Mouse (Mus musculus) forebrain, embryonic 11.5 days (tissue): ENCODE data around the gene Ugt2a3. TPM values are rescaled to one million over a fixed set of nuclear protein-coding genes. Genes with fewer than 3 reads are reported as not detected.
"Not testable (repeated sequence)": the region's sequence is repeated elsewhere in the genome, so short reads cannot be mapped to it uniquely, and the experiment has no call there.

ENCODE experiments used
- ATAC-seq: fragments of 200-750 bp; cut with Nextera tagmentation; replicated peaks from 2 replicates; pipeline ENCODE4 v1.8.0; 2017; ENCODE audit warnings: moderate TSS enrichment; ENCODE audit not compliant: low FRiP score
- DNase-seq: peaks from one replicate; pipeline ENCODE4 v3.0.0-alpha.2; 2017; ENCODE audit warnings: low spot score
- H3K27ac ChIP-seq: fragments of 300-500 bp; sonication (generic); 2 replicates; pipeline ENCODE4 v1.5.1; 2014; ENCODE audit warnings: low read depth, low read length
- H3K27me3 ChIP-seq: fragments of 300-500 bp; sonication (generic); 2 replicates; pipeline ENCODE4 v1.6.1; 2014; ENCODE audit warnings: mild to moderate bottlenecking, low read length, mixed read lengths; ENCODE audit not compliant: control insufficient read depth, insufficient read depth
- H3K36me3 ChIP-seq: fragments of 300-500 bp; sonication (generic); 2 replicates; pipeline ENCODE4 v1.6.1; 2014; ENCODE audit warnings: mild to moderate bottlenecking, low read length, moderate library complexity, mixed read lengths; ENCODE audit not compliant: control insufficient read depth, insufficient read depth
- H3K4me1 ChIP-seq: fragments of 300-500 bp; sonication (generic); replicated peaks from 2 replicates; pipeline ENCODE4 v1.6.1; 2014; ENCODE audit warnings: low read length, mixed read lengths; ENCODE audit not compliant: control insufficient read depth, insufficient read depth
- H3K4me2 ChIP-seq: fragments of 300-500 bp; sonication (generic); 2 replicates; pipeline ENCODE4 v1.6.1; 2014; ENCODE audit warnings: low read depth, mild to moderate bottlenecking, low read length, moderate library complexity, mixed read lengths; ENCODE audit not compliant: severe bottlenecking
- H3K4me3 ChIP-seq: fragments of 300-500 bp; sonication (generic); 2 replicates; pipeline ENCODE4 v1.5.1; 2014; ENCODE audit warnings: low read depth, low read length
- H3K9ac ChIP-seq: fragments of 300-500 bp; sonication (generic); 2 replicates; pipeline ENCODE4 v1.6.1; 2014; ENCODE audit warnings: low read length
- H3K9me3 ChIP-seq: fragments of 300-500 bp; sonication (generic); 2 replicates; pipeline ENCODE4 v1.6.1; 2016; ENCODE audit warnings: low read length, mixed read lengths; ENCODE audit not compliant: control insufficient read depth
- WGBS: fragments of 180-500 bp; shearing (Covaris S2); extraction: QIAGEN DNeasy Blood & Tissue Kit; methylation state at CpG from one replicate; pipeline ENCODE4 v1.1.7; 2014; 5-methylcytosine and 5-hydroxymethylcytosine counted together
- polyA plus RNA-seq: library from polyadenylated mRNA; unstranded; fragments of >200 nt; fragmentation: Nextera tagmentation; extraction: Ambion mirVana; gene quantifications from 2 replicates; pipeline ENCODE4 v1.2.1, GENCODE M21; 2014

Gene Ugt2a3
- polyA plus RNA-seq, 1 experiment from 2014 or later = not detected

DNA sequence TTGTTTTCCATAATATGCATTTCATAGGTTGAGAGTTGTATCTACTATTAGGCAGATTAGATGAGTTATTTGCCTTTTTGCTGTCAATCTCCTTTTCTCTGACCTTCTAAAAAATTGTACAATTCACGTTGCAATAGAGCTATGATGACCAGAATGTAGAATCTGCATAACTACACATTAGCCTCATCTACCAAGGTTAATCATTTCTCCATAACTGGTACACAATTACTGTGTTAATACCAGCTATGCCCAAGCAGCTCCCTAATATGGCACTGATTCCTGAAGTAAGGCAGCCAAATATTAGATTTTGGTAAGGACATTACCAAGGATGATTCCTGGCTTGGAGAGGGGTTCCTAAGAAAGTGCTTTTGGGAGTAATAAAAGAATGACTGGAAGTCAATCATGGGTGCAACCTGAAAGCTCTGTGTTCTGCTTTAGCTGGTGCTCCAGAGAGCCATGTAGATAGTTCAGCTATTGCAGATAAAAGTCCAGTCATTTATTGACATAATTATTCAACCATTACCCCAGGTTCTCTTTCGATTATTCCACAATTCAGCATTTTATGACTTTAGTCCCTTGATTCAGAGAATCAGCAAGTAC, 10.6 kb upstream of the Ugt2a3 start:
- 76% methylated on average over 2 of the region's 2 CpGs for WGBS
- not testable (repeated sequence) for H3K9me3 ChIP-seq, H3K4me1 ChIP-seq, ATAC-seq, H3K27ac ChIP-seq, H3K4me3 ChIP-seq, H3K9ac ChIP-seq, H3K4me2 ChIP-seq, DNase-seq, H3K27me3 ChIP-seq, H3K36me3 ChIP-seq

- no peak overlapping the region for H3K27ac ChIP-seq
Observed at GRCm38 (mm10) chr5:87340461-87340860, 3.5 kb upstream of the Ugt2a3 start.

GRCm38 (mm10) chr5:87335199-87335598, 1.8 kb downstream of the Ugt2a3 start:
- Histone ChIP-seq H3K4me2 (no peak overlapping the region), H3K9ac (no peak overlapping the region), H3K9me3 (no peaks in the 10 kb centered on the region), H3K27me3 (no peaks in the 10 kb centered on the region), H3K27ac (no peak overlapping the region), H3K4me3 (no peak overlapping the region), H3K36me3 (no peaks in the 10 kb centered on the region), H3K4me1 (no peaks in the 10 kb centered on the region)
- 85% methylated on average over 1 of the region's 1 CpGs for WGBS
- ATAC-seq (no peak), DNase-seq (no peak)

More at GRCm38 (mm10) chr5:87340461-87340860, 3.5 kb upstream of the Ugt2a3 start:
- Histone ChIP-seq H3K4me2 (no peak overlapping the region), H3K4me1 (no peaks in the 10 kb centered on the region), H3K27me3 (no peaks in the 10 kb centered on the region), H3K36me3 (no peaks in the 10 kb centered on the region), H3K9ac (no peak overlapping the region), H3K4me3 (no peak overlapping the region), H3K9me3 (no peaks in the 10 kb centered on the region)
- ATAC-seq = no peak
- DNase-seq = no peak
- 90% methylated on average over 5 of the region's 5 CpGs for WGBS

DNA sequence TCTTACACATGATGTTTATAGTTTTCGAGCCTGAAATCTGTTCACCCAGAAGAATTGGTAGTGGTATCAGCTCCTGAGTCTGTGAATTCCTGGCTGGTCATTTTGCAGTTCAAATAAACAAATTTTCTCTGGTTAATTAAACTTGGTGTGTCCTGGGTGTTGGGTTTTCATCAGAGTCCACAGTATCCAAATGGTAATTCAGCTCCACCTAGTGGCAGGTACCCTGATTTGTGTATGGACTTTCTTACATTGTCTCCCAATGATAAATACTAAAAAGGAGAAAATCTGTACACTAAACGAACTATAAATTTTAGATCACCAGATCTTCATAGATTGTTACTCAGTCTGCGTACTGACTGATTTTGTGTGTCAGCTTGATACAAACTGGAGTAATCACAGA, 3.4 kb downstream of the Ugt2a3 start:
- H3K4me1 ChIP-seq = no peaks in the 10 kb centered on the region
- no peak overlapping the region for H3K4me2 ChIP-seq
- no peak overlapping the region for H3K9ac ChIP-seq
- WGBS = 57% methylated on average over 3 of the region's 3 CpGs
- ATAC-seq (no peak), DNase-seq (no peak)
- no peak overlapping the region for H3K4me3 ChIP-seq
- H3K27ac ChIP-seq = no peak overlapping the region
- no peaks in the 10 kb centered on the region for H3K36me3 ChIP-seq
- no peaks in the 10 kb centered on the region for H3K27me3 ChIP-seq
- no peaks in the 10 kb centered on the region for H3K9me3 ChIP-seq

DNA sequence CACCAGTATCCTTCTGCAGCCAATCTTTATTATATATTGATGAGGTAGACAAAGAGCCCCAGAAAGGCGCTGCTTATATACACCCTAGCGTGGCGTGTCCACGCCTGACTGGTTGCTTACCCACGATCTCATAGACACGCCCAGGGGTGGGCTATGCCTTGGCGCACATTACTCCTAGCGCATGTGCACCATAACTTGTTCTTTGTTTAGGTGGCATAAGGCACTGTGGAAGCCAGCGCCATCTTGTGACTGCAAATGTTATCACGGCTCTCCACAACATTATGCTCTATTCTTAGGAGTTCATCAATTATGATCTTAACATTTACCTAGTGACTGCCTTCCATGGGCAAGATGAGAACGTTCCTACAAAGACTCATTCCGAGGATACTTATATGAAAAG, 25.6 kb downstream of the Ugt2a3 start:
- ATAC-seq = no peak
- no peaks in the 10 kb centered on the region for H3K4me1 ChIP-seq
- H3K4me3 ChIP-seq = no peak overlapping the region
- no peak overlapping the region for H3K4me2 ChIP-seq
- no peak overlapping the region for H3K27ac ChIP-seq
- H3K27me3 ChIP-seq = no peaks in the 10 kb centered on the region
- H3K36me3 ChIP-seq = no peaks in the 10 kb centered on the region
- H3K9ac ChIP-seq = no peak overlapping the region
- no peaks in the 10 kb centered on the region; the same call in 1 of the 2 replicates for H3K9me3 ChIP-seq
- WGBS = 94% methylated on average over 12 of the region's 12 CpGs
- DNase-seq = no peak

DNA sequence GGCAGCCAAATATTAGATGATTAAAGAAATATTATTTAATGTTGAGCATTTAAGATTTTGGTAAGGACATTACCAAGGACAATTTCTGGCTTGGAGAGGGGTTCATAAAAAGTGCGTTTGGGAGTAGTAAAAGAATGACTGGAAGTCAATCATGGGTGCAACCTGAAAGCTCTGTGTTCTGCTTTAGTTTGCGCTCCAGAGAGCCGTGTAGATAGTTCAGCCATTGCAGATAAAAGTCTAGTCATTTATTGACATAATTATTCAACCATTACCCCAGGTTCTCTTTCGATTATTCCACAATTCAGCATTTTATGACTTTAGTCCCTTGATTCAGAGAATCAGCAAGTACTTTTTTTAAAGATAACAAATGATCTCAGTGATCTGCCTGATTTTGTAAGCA, 50.8 kb downstream of the Ugt2a3 start:
- not testable (repeated sequence) for ATAC-seq
- WGBS = 91% methylated on average over 4 of the region's 4 CpGs

DNA sequence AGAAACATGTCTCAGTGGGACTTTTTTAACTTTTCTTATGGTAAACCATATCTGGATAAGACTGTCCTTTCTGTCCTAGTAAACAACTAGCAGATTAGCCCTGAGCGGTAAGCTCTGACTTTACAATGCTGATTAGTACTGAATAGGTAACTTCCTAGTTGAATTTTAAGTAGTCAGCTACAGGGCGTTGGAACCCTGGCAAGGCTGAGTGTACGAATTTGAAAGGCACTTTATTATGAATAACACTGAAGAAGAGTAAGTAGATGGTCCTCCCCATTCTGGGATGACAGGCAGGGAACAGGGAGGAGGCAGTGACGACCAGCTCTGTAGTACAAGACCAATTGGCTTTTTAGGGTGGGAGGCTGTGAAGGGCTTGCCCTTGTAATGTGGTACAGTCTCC, 61.0 kb downstream of the Ugt2a3 start:
- H3K4me2 ChIP-seq = not testable (repeated sequence)
- WGBS = 85% methylated on average over 4 of the region's 4 CpGs

More for the DNA sequence above, 50.8 kb downstream of the Ugt2a3 start:
- H3K4me3 ChIP-seq, DNase-seq, H3K27me3 ChIP-seq, H3K4me2 ChIP-seq, H3K9ac ChIP-seq, H3K4me1 ChIP-seq, H3K9me3 ChIP-seq, H3K36me3 ChIP-seq, H3K27ac ChIP-seq: not testable (repeated sequence)

GRCm38 (mm10) chr5:87275581-87275980, 61.4 kb downstream of the Ugt2a3 start:
- Histone ChIP-seq H3K9me3 (no peaks in the 10 kb centered on the region; the same call in 1 of the 2 replicates), H3K36me3 (no peaks in the 10 kb centered on the region), H3K27me3 (no peaks in the 10 kb centered on the region), H3K4me2 (no peak overlapping the region), H3K4me3 (no peak overlapping the region), H3K4me1 (no peaks in the 10 kb centered on the region), H3K27ac (no peak overlapping the region), H3K9ac (no peak overlapping the region)
- DNase-seq = no peak
- WGBS = 83% methylated on average over 6 of the region's 6 CpGs
- ATAC-seq = no peak

More for the DNA sequence above, 61.0 kb downstream of the Ugt2a3 start:
- not testable (repeated sequence) for DNase-seq, H3K27ac ChIP-seq, H3K9ac ChIP-seq, ATAC-seq, H3K4me3 ChIP-seq, H3K9me3 ChIP-seq, H3K27me3 ChIP-seq, H3K4me1 ChIP-seq, H3K36me3 ChIP-seq
